Mouse (Mus musculus) neural tube, embryonic 10.5 days (tissue): ENCODE data around the gene 9130019O22Rik.
"Not testable (repeated sequence)": the region's sequence is repeated elsewhere in the genome, so short reads cannot be mapped to it uniquely, and the experiment has no call there.

Experiments used
- DNase-seq: peaks from one replicate; pipeline ENCODE4 v3.0.0-alpha.2; 2017; ENCODE audit warnings: low spot score; ENCODE audit errors: extremely low spot score

9130019O22Rik gene

GRCm38 (mm10) chr7:127342332-127342731 lies 44.6 kb downstream of the 9130019O22Rik start:
- DNase-seq, result no peak

- not testable (repeated sequence) for DNase-seq
Measured at GRCm38 (mm10) chr7:127341861-127342260, 45.1 kb downstream of the 9130019O22Rik start.

- no peak for DNase-seq
Measured at GRCm38 (mm10) chr7:127341356-127341755, 45.6 kb downstream of the 9130019O22Rik start.

- no peak for DNase-seq
Measured at GRCm38 (mm10) chr7:127337636-127338035, 49.3 kb downstream of the 9130019O22Rik start.

- no peak for DNase-seq
Measured at GRCm38 (mm10) chr7:127335604-127336003, 51.4 kb downstream of the 9130019O22Rik start.

- DNase-seq, result no peak
Measured at GRCm38 (mm10) chr7:127333240-127333639, 53.7 kb downstream of the 9130019O22Rik start.
